Mouse (Mus musculus) testis, adult 2 months (tissue): ENCODE measurements around the gene Ripor1.

ENCODE experiments used
- CTCF ChIP-seq: fragments of 200-500 bp; IDR thresholded peaks from 2 replicates; pipeline ENCODE4 v1.5.1; 2012; ENCODE audit warnings: low read depth, mild to moderate bottlenecking, inconsistent platforms, low read length, moderate library complexity; ENCODE audit not compliant: control insufficient read depth, insufficient read depth, insufficient replicate concordance
- POLR2A ChIP-seq: fragments of 200-500 bp; IDR thresholded peaks from 2 replicates; pipeline ENCODE4 v1.6.1; 2012; ENCODE audit warnings: low read depth, mild to moderate bottlenecking, inconsistent platforms, low read length, moderate library complexity; ENCODE audit not compliant: control insufficient read depth

DNA sequence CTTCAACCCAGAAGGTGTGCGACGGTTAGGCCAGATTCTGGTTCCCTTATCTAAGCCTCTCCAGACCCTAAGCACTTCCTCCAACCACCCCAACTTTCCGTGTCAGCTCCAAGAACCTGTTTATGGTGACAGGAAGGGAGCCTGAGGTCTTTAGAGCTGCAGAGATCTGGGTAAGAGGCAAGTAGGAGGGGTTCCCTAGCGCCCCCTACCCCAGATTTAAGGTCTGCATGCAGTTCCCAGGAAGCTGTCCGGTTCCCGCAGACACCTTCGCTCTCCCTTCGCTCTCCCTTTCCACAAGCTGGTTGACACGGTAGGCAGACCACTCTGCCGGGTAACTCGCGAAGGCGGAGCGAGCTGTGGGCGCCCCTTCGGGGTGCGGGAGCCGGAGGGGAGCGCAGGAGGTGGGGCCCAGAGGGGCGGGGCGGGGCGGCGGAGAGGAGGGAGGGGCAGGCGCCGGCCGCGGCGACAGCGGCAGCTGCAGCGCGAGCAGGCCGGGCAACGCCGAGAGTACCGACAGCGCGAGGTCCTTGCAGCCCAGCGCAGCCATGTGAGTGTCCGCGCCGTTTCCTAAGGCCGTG lies at the start of gene Ripor1:
- TF ChIP-seq POLR2A (peak; percentile 49; the same call in 1 of the 2 replicates), CTCF (peak; percentile 37; the same call in 1 of the 2 replicates)
